Mouse (Mus musculus) CH12.LX (cell line): ENCODE measurements around the gene Slc9a3r2. TPM values are rescaled to one million over a fixed set of nuclear protein-coding genes. Genes with fewer than 3 reads are reported as not detected.
A peak's percentile ranks its signal among the peaks of the same experiment; 100 is the strongest.

Experiments used
- DNase-seq: peaks from one replicate; pipeline ENCODE4 v3.0.0-alpha.2; 2013; ENCODE audit errors: extremely low read depth
- H3K27ac ChIP-seq: 2 replicates; pipeline ENCODE4 v1.5.1; 2012; ENCODE audit warnings: low read depth, mild to moderate bottlenecking, control low read depth, moderate library complexity; ENCODE audit not compliant: insufficient read depth
- H3K27me3 ChIP-seq: replicated peaks from 2 replicates; pipeline ENCODE3; 2012; ENCODE audit warnings: inconsistent platforms
- H3K36me3 ChIP-seq, 2 experiments: replicated peaks in 1 of 2; 2 replicates each; pipeline versions ENCODE3 to v1.6.1; 2012; ENCODE audit warnings: inconsistent platforms in 1 of 2, low read length in 1 of 2, mild to moderate bottlenecking in 1 of 2, mixed read lengths in 1 of 2, moderate library complexity in 1 of 2; ENCODE audit not compliant: control insufficient read depth in 1 of 2, insufficient read depth in 1 of 2
- H3K4me1 ChIP-seq, 2 experiments: 2 replicates each; pipeline ENCODE4 v1.6.1; 2012; ENCODE audit warnings: inconsistent platforms in 1 of 2, moderate library complexity in 1 of 2; ENCODE audit not compliant: insufficient read depth in 2 of 2, control insufficient read depth in 1 of 2
- H3K4me2 ChIP-seq: 2 replicates; pipeline ENCODE4 v1.6.1; 2012; ENCODE audit warnings: low read depth, mild to moderate bottlenecking, control low read depth; ENCODE audit not compliant: poor library complexity, insufficient read depth, severe bottlenecking
- H3K4me3 ChIP-seq, 3 experiments: fragments of 150-350 bp in 1 of 3; sonication (generic) in 1 of 3; replicated peaks in 1 of 3; 2 replicates each; pipeline versions ENCODE3 to v1.5.1; 2011 to 2012; ENCODE audit warnings: low read depth in 2 of 3, low read length in 2 of 3, mild to moderate bottlenecking in 2 of 3, moderate library complexity in 2 of 3, control low read depth in 1 of 3, improper control_type of control experiment in 1 of 3, inconsistent platforms in 1 of 3, mixed read lengths in 1 of 3; ENCODE audit not compliant: poor library complexity in 1 of 3
- H3K79me2 ChIP-seq: replicated peaks from 2 replicates; pipeline ENCODE4 v1.6.1; 2012; ENCODE audit warnings: mild to moderate bottlenecking, moderate library complexity; ENCODE audit not compliant: control insufficient read depth, poor library complexity, insufficient read depth, severe bottlenecking; ENCODE audit errors: extremely low read depth
- H3K9ac ChIP-seq: 2 replicates; pipeline ENCODE4 v1.6.1; 2012; ENCODE audit warnings: low read depth, mild to moderate bottlenecking, control low read depth, moderate library complexity; ENCODE audit not compliant: insufficient read depth
- H3K9me3 ChIP-seq: replicated peaks from 2 replicates; pipeline ENCODE3; 2012; ENCODE audit warnings: low read length, inconsistent platforms, mixed read lengths
- CTCF ChIP-seq, 2 experiments: IDR thresholded peaks in 1 of 2; conservative IDR thresholded peaks in 1 of 2; 2 replicates each; pipeline ENCODE4 v1.5.1; 2011 to 2012; ENCODE audit warnings: low read depth in 2 of 2, low read length in 2 of 2, improper control_type of control experiment in 1 of 2, inconsistent platforms in 1 of 2, mild to moderate bottlenecking in 1 of 2, moderate library complexity in 1 of 2
- ELF1 ChIP-seq: IDR thresholded peaks from 2 replicates; pipeline ENCODE4 v1.6.1; 2014; ENCODE audit warnings: low read depth, mild to moderate bottlenecking, inconsistent platforms, low read length, improper control_type of control experiment
- EP300 ChIP-seq: IDR thresholded peaks from 2 replicates; pipeline ENCODE4 v1.6.1; 2011; ENCODE audit warnings: low read length, improper control_type of control experiment
- ETS1 ChIP-seq: conservative IDR thresholded peaks from 2 replicates; pipeline ENCODE4 v1.6.1; 2012; ENCODE audit warnings: low read depth, mild to moderate bottlenecking, inconsistent platforms, low read length, improper control_type of control experiment, moderate library complexity
- JUN ChIP-seq: IDR thresholded peaks from 2 replicates; pipeline ENCODE4 v1.6.1; 2011; ENCODE audit warnings: low read depth, mild to moderate bottlenecking, low read length, improper control_type of control experiment, moderate library complexity; ENCODE audit not compliant: insufficient read depth
- MAFK ChIP-seq: IDR thresholded peaks from 2 replicates; pipeline ENCODE4 v1.6.1; 2011; ENCODE audit warnings: low read length, improper control_type of control experiment; ENCODE audit not compliant: insufficient replicate concordance
- PAX5 ChIP-seq: IDR thresholded peaks from 2 replicates; pipeline ENCODE4 v1.6.1; 2012; ENCODE audit warnings: low read length, inconsistent platforms, mixed read lengths
- POLR2AphosphoS2 ChIP-seq: IDR thresholded peaks from 2 replicates; pipeline ENCODE4 v1.6.1; 2011; ENCODE audit warnings: low read depth, low read length, improper control_type of control experiment
- RCOR1 ChIP-seq: conservative IDR thresholded peaks from 2 replicates; pipeline ENCODE4 v1.6.1; 2012; ENCODE audit warnings: low read depth, mild to moderate bottlenecking, inconsistent platforms, low read length, improper control_type of control experiment
- SIN3A ChIP-seq: IDR thresholded peaks from 2 replicates; pipeline ENCODE4 v1.6.1; 2012; ENCODE audit warnings: low read length, improper control_type of control experiment, inconsistent platforms
- SMC3 ChIP-seq: IDR thresholded peaks from 2 replicates; pipeline ENCODE4 v1.6.1; 2011; ENCODE audit warnings: low read depth, low read length, improper control_type of control experiment
- dilution Hi-C: fragments of 300-500 bp; cut with MboI; formaldehyde crosslinking; loops from 2 replicates; pipeline ENCODE4 v1.14.3; 2020; ENCODE audit warnings: low sequenced_read_pairs; ENCODE audit not compliant: extremely low pct_unique_long_range_greater_than_20kb, extremely low pct_ligation_motif_present
- in situ Hi-C: fragments of 300-500 bp; cut with MboI; formaldehyde crosslinking; loops from 3 replicates; pipeline ENCODE4 v1.14.3; 2019; ENCODE audit warnings: low sequenced_read_pairs, low pct_ligation_motif_present, low pct_unique_long_range_greater_than_20kb, mixed read lengths
- polyA plus RNA-seq: library from polyadenylated mRNA; unstranded; fragments of >175 nt; gene quantifications from 2 replicates; pipeline ENCODE4 v1.2.1, GENCODE M21; 2012; ENCODE audit warnings: low read depth; ENCODE audit not compliant: insufficient read length
- total RNA-seq, 2 experiments: library from RNA; depleted of rRNA; stranded (reverse); fragments of 300-350 nt in 1 of 2; fragments of >200 nt in 1 of 2; gene quantifications; 2 replicates each; pipeline ENCODE4 v1.2.3; 2012 to 2014

The Slc9a3r2 gene
- total and polyA plus RNA-seq, 3 experiments: 2.1 to 5.5 (median 4.8) TPM

DNA sequence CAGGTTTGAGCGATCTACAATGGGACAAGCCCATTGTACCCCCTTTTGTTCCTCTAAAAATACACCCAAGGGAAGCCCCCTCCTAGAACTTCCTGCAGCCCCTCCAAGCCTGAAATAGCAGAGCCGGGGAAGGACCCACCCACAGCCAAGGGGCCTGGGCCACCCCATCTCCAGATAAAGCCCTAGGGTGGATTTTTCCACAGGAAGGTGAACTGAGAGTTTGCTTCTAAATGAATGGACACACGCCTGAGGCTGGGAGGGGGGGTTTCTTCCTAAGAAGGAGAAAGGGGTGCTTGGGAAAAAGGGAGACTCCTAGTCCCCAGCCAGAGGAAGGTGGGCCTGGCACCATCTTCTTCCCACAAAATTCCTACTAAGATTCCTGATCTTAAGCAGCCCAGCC lies 4.2 kb downstream of the Slc9a3r2 start:
- H3K4me1 ChIP-seq: peaks cover 12 to 46% of the 10 kb centered on the region in 2 experiments
- dilution Hi-C loops: no loop called here

DNA sequence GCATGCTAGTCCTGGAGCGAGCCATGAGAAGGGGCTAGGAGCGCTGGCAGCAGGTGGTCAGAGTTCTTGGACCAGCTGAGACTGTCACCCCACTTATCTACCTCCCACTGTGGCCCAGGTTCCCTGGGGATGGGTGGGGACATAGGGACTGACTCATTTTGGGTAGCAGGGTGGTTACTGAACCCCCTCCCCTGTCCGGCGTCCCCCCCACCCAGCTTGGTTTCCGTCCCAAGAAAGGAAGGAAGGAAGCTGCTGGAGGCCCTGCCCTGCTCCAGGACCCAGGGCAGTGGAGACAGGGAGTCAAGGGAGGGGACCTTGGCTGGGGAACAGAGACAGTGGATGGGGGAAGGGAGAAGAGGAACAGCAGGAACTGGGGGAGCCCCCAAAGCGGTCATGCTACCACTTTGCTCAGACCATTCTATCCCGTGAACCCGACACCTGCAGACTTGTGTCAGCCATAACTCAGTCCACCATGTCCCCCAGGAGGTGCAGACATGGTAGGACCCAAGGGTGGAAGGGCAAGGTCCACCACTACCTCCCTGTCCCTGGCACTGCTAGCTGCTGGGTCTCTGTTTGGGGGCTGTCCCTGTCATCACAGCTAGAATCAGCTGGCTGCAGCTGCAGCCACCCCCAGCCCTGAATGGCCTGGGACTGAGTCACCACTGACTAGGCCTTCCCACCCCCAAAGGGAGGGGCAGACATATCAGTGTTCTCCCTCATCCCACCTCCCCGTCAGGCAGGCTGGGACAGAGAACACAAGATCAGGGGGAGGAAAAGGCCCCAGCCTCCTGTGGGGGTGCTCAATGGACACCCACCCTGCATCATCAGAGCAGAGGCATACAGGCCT lies 5.0 kb downstream of the Slc9a3r2 start:
- Histone ChIP-seq H3K4me3 (peak overlapping the region in 1 of 3 experiments; percentile 16), H3K27ac (no peak overlapping the region), H3K9ac (no peak overlapping the region), H3K4me1 (peaks cover 12 to 46% of the 10 kb centered on the region in 2 experiments), H3K79me2 (no peaks in the 10 kb centered on the region), H3K9me3 (no peaks in the 10 kb centered on the region), H3K27me3 (peaks cover 17% of the 10 kb centered on the region), H3K36me3 (peaks cover 0 to 8% of the 10 kb centered on the region in 2 experiments), H3K4me2 (no peak overlapping the region)
- peak; percentile 58 for DNase-seq
- dilution Hi-C loops: no loop called here
- TF ChIP-seq ETS1: peak; percentile 67
- TF ChIP-seq RCOR1: no peak
- peak; percentile 35; the same call in 1 of the 2 replicates for TF ChIP-seq SIN3A
- TF ChIP-seq EP300: peak; percentile 24; the same call in 1 of the 2 replicates
- in situ Hi-C loops: loop anchor here (5.0 kb wide), 1 partner anchor 98 kb away; the partner anchor contains the start of gene Pkd1

More for the DNA sequence above, 4.2 kb downstream of the Slc9a3r2 start:
- H3K9me3 ChIP-seq: no peaks in the 10 kb centered on the region
- no peak for TF ChIP-seq MAFK
- TF ChIP-seq ELF1: no peak
- TF ChIP-seq SMC3: no peak
- no peak for TF ChIP-seq JUN
- no peak for TF ChIP-seq SIN3A
- TF ChIP-seq CTCF (conservative IDR thresholded peaks at IDR 0.05 in 1 of 2, IDR thresholded peaks at IDR 0.05 in 1 of 2; ENCODE audit: low read depth in 2 of 2, low read length in 2 of 2): no peak
- TF ChIP-seq EP300: no peak
- no peak for TF ChIP-seq PAX5
- in situ Hi-C loops: no loop called here
- no peak overlapping the region for H3K9ac ChIP-seq
- no peaks in the 10 kb centered on the region for H3K79me2 ChIP-seq
- H3K27ac ChIP-seq: no peak overlapping the region
- no peaks in the 10 kb centered on the region for H3K36me3 ChIP-seq
- no peak overlapping the region for H3K4me3 ChIP-seq
- peaks cover 22% of the 10 kb centered on the region for H3K27me3 ChIP-seq
- no peak overlapping the region for H3K4me2 ChIP-seq
- no peak for DNase-seq

DNA sequence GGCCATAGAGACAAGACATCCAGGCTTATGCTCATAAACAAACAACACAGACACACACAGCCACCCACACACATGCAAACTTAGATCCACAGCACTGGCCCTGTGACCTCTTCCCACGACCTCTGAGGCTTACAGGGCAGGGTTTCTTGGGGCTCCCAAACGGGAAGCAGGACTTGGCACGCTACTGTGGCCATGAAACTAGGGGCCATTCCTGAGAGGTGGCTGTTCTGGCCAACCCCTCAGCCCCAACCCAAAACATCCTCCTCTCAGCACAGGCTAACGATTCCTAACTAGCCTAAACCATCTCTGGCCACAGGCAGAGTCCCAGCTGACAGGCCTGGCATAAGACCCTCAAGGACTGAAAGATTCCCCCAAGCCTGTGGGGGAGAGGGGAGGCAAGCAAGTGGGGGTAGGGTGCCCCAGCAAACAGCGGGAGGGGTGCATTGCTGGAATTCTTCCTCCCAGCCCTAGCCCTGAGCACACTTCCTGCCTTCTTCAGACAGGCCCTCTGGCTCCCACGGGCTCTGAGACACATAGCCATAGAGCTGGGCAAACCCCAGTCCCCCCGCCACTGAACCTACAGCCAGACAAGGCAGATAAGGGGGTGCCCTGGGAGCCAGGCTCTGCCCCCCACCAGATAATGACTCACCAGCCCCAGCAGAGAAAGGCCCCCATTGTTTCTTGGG lies 6.0 kb downstream of the Slc9a3r2 start:
- in situ Hi-C loops: loop anchor here (5.0 kb wide), 1 partner anchor 97 kb away; the partner anchor contains the start of gene Pkd1
- H3K4me1 ChIP-seq: peaks cover 8 to 40% of the 10 kb centered on the region in 2 experiments
- DNase-seq: no peak
- no peaks in the 10 kb centered on the region for H3K9me3 ChIP-seq
- no peak overlapping the region for H3K9ac ChIP-seq
- TF ChIP-seq POLR2AphosphoS2: no peak
- TF ChIP-seq, all 38 proteins: peak for 0
- no peak overlapping the region for H3K27ac ChIP-seq
- no peak overlapping the region for H3K4me2 ChIP-seq
- peaks cover 9% of the 10 kb centered on the region for H3K27me3 ChIP-seq
- dilution Hi-C loops: no loop called here
- H3K4me3 ChIP-seq: no peak overlapping the region
- peaks cover 0 to 16% of the 10 kb centered on the region in 2 experiments for H3K36me3 ChIP-seq
- no peaks in the 10 kb centered on the region for H3K79me2 ChIP-seq
